Comparison of ENCODE assay signal across 15 mouse cellular contexts in genomic region chr13:43691755-43692154, GRCm38 (mm10).
DNase-seq lines count a peak whose midpoint lies in the region; ATAC-seq and TF ChIP-seq lines count a peak whose summit lies in the region.
"Had no signal": no experiment of that assay in that cellular context is flagged by ENCODE, and none has a peak within 500 bp of the region (broad histone marks: within the 10 kb centered on the region; RNA-seq: fewer than 3 reads in every experiment).

No protein-coding gene starts in this region.

- no peaks in the 10 kb centered on the region for H3K79me2 ChIP-seq in CH12.LX (replicated peaks; ENCODE audit: control insufficient read depth, extremely low read depth, insufficient read depth, poor library complexity, severe bottlenecking)

- dilution Hi-C loops in CH12.LX (cut with MboI; ENCODE audit: extremely low pct_ligation_motif_present, extremely low pct_unique_long_range_greater_than_20kb, low sequenced_read_pairs) = no loop called here

- WGBS in liver, postnatal 0 days (ENCODE audit: insufficient replicate concordance) = 59% methylated on average over 3 of the region's 3 CpGs
- WGBS in liver, embryonic 12.5 days (ENCODE audit: insufficient replicate concordance) = 55% methylated on average over 3 of the region's 3 CpGs

- no peak for TF ChIP-seq POLR2A in CH12.LX (IDR thresholded peaks at IDR 0.05; ENCODE audit: low read depth, low read length)

- H3K4me1 ChIP-seq in liver, postnatal 0 days (ENCODE audit: insufficient read depth) = no peaks in the 10 kb centered on the region
- H3K4me1 ChIP-seq in liver, embryonic 12.5 days = peaks cover 5% of the 10 kb centered on the region; the same call in 1 of the 2 replicates
- no peaks in the 10 kb centered on the region for H3K4me1 ChIP-seq in CH12.LX (ENCODE audit: control insufficient read depth in 1 of 2, insufficient read depth in 2 of 2)
- H3K4me1 ChIP-seq: limb, embryonic 15.5 days had no signal

- H3K9me3 ChIP-seq in liver, postnatal 0 days (ENCODE audit: low read length) = no peaks in the 10 kb centered on the region
- H3K9me3 ChIP-seq in liver, embryonic 12.5 days (replicated peaks) = no peaks in the 10 kb centered on the region
- H3K9me3 ChIP-seq in CH12.LX (replicated peaks; ENCODE audit: low read length) = no peaks in the 10 kb centered on the region
- H3K9me3 ChIP-seq: forebrain, embryonic 10.5 days; limb, embryonic 15.5 days had no signal

- no peak overlapping the region for H3K4me2 ChIP-seq in liver, postnatal 0 days (ENCODE audit: low read depth, low read length)
- H3K4me2 ChIP-seq in liver, embryonic 12.5 days = no peak overlapping the region
- no peak overlapping the region for H3K4me2 ChIP-seq in CH12.LX (ENCODE audit: insufficient read depth, low read depth, poor library complexity, severe bottlenecking)
- H3K4me2 ChIP-seq: limb, embryonic 15.5 days had no signal

- in situ Hi-C loops in CH12.LX (cut with MboI; ENCODE audit: low pct_ligation_motif_present, low pct_unique_long_range_greater_than_20kb, low sequenced_read_pairs) = no loop called here

- ATAC-seq in liver, postnatal 0 days = no peak
- no peak for ATAC-seq in liver, embryonic 12.5 days
- no peak for ATAC-seq in megakaryocyte, adult 5-6 weeks (ENCODE audit: poor library complexity, severe bottlenecking)
- ATAC-seq: CD4-positive, CD25-positive, alpha-beta regulatory T cell, adult 4 months; hindbrain, embryonic 16.5 days had no signal

- TF ChIP-seq RAD21 in CH12.LX (IDR thresholded peaks at IDR 0.05; ENCODE audit: low read depth, low read length) = no peak

- H3K27ac ChIP-seq in gastrocnemius, adult 2 months = no peak overlapping the region
- no peak overlapping the region for H3K27ac ChIP-seq in liver, postnatal 0 days (ENCODE audit: low read depth)
- H3K27ac ChIP-seq in liver, embryonic 12.5 days = no peak overlapping the region
- H3K27ac ChIP-seq in CH12.LX (ENCODE audit: insufficient read depth, low read depth) = no peak overlapping the region
- H3K27ac ChIP-seq: forebrain, embryonic 10.5 days; limb, embryonic 15.5 days had no signal

- TF ChIP-seq CTCF in gastrocnemius, adult 2 months (IDR thresholded peaks at IDR 0.05) = peak; percentile 11; the same call in 1 of the 2 replicates
- TF ChIP-seq CTCF in liver, postnatal 0 days (IDR thresholded peaks at IDR 0.05; ENCODE audit: low read depth) = 0 out of 2 replicates have a peak, but pooled peaks have one; percentile 9
- peak; percentile 30 to 35; a peak in 2 of 4 replicates for TF ChIP-seq CTCF in CH12.LX (conservative IDR thresholded peaks at IDR 0.05 in 1 of 2, IDR thresholded peaks at IDR 0.05 in 1 of 2; ENCODE audit: low read depth in 2 of 2, low read length in 2 of 2)

- intact Hi-C loops in gastrocnemius, adult 2 months (cut with DNase I) = no loop called here

- DNase-seq in gastrocnemius, adult 2 months = no peak
- DNase-seq in gastrocnemius, postnatal 10 days = no peak
- DNase-seq in liver, postnatal 0 days = no peak
- DNase-seq in CH12.LX (ENCODE audit: extremely low read depth) = no peak
- DNase-seq in naive thymus-derived CD4-positive, alpha-beta T cell, adult 2 months (ENCODE audit: low read depth) = peak; percentile 5
- DNase-seq in testis, postnatal 14 days (ENCODE audit: low spot score) = no peak
- DNase-seq: cerebellum, postnatal 10 days; lung, adult 2 months; thymus, adult 18-20 months had no signal

- H3K27me3 ChIP-seq in liver, postnatal 0 days (ENCODE audit: insufficient read depth, low read length) = peaks cover 3% of the 10 kb centered on the region; the same call in 1 of the 2 replicates
- H3K27me3 ChIP-seq in liver, embryonic 12.5 days (replicated peaks) = peaks cover 4% of the 10 kb centered on the region; the same call in 1 of the 2 replicates
- no peaks in the 10 kb centered on the region for H3K27me3 ChIP-seq in CH12.LX (replicated peaks)
- H3K27me3 ChIP-seq: limb, embryonic 15.5 days had no signal

- H3K9ac ChIP-seq in liver, postnatal 0 days (replicated peaks) = no peak overlapping the region
- no peak overlapping the region for H3K9ac ChIP-seq in liver, embryonic 12.5 days
- H3K9ac ChIP-seq in CH12.LX (ENCODE audit: insufficient read depth, low read depth) = no peak overlapping the region

- H3K4me3 ChIP-seq in gastrocnemius, adult 2 months = no peak overlapping the region
- H3K4me3 ChIP-seq in liver, postnatal 0 days (ENCODE audit: low read depth, low read length) = no peak overlapping the region
- H3K4me3 ChIP-seq in liver, embryonic 12.5 days = no peak overlapping the region
- H3K4me3 ChIP-seq in CH12.LX (replicated peaks in 1 of 3; ENCODE audit: low read depth in 2 of 3, low read length in 2 of 3, poor library complexity in 1 of 3) = no peak overlapping the region
- H3K4me3 ChIP-seq: forebrain, embryonic 10.5 days; limb, embryonic 15.5 days had no signal

- no peaks in the 10 kb centered on the region for H3K36me3 ChIP-seq in liver, postnatal 0 days (replicated peaks; ENCODE audit: insufficient read depth, low read length)
- no peaks in the 10 kb centered on the region for H3K36me3 ChIP-seq in liver, embryonic 12.5 days
- no peaks in the 10 kb centered on the region for H3K36me3 ChIP-seq in CH12.LX (replicated peaks in 1 of 2; ENCODE audit: control insufficient read depth in 1 of 2, insufficient read depth in 1 of 2, low read length in 1 of 2)
- H3K36me3 ChIP-seq: forebrain, embryonic 10.5 days; limb, embryonic 15.5 days had no signal

- no peak for TF ChIP-seq EP300 in liver, postnatal 0 days (IDR thresholded peaks at IDR 0.05; ENCODE audit: low read depth)
- no peak for TF ChIP-seq EP300 in CH12.LX (IDR thresholded peaks at IDR 0.05; ENCODE audit: low read length)

TF ChIP-seq in CH12.LX, 34 proteins besides CTCF, POLR2A, EP300 and RAD21:
- no peak for TF ChIP-seq JUN (IDR thresholded peaks at IDR 0.05; ENCODE audit: insufficient read depth, low read depth, low read length)
- TF ChIP-seq E2F4 (IDR thresholded peaks at IDR 0.05; ENCODE audit: insufficient replicate concordance, low read depth, low read length) = no peak
- TF ChIP-seq POLR2AphosphoS2 (IDR thresholded peaks at IDR 0.05; ENCODE audit: low read depth, low read length) = no peak
- no peak for TF ChIP-seq ELF1 (IDR thresholded peaks at IDR 0.05; ENCODE audit: low read depth, low read length)
- TF ChIP-seq NELFE (IDR thresholded peaks at IDR 0.05; ENCODE audit: low read depth, low read length) = no peak
- TF ChIP-seq CHD1 (IDR thresholded peaks at IDR 0.05; ENCODE audit: low read depth, low read length) = no peak
